In genomic region chr4:110050393-110051280, GRCm38 (mm10) we compare ENCODE assay signal across 8 mouse cellular contexts.
DNase-seq lines count a peak whose midpoint lies in the region; ATAC-seq and TF ChIP-seq lines count a peak whose summit lies in the region.

No protein-coding gene starts in this region.

- TF ChIP-seq CTCF in embryonic fibroblast, embryonic 13.5 days (IDR thresholded peaks at IDR 0.05; ENCODE audit: borderline replicate concordance, insufficient read depth, low read length), result peak; percentile 95
- TF ChIP-seq CTCF in kidney, postnatal 0 days (IDR thresholded peaks at IDR 0.05; ENCODE audit: low read depth), result peak; percentile 97
- TF ChIP-seq CTCF in liver, adult 2 months (IDR thresholded peaks at IDR 0.05; ENCODE audit: low read depth, low read length), result peak; percentile 91

- H3K79me2 ChIP-seq in liver, adult 2 months (ENCODE audit: control insufficient read depth, insufficient read depth, low read length), result no peaks in the 10 kb centered on the region

- peak overlapping the region; percentile 71 for H3K4me2 ChIP-seq in heart, embryonic 13.5 days
- H3K4me2 ChIP-seq in kidney, postnatal 0 days (ENCODE audit: low read length), result peak overlapping the region; percentile 64
- H3K4me2 ChIP-seq in stomach, embryonic 14.5 days (replicated peaks; ENCODE audit: low read depth, low read length), result peak overlapping the region; percentile 74

- no peaks in the 10 kb centered on the region for H3K27me3 ChIP-seq in heart, embryonic 13.5 days (replicated peaks)
- H3K27me3 ChIP-seq in kidney, postnatal 0 days (ENCODE audit: insufficient read depth, low read length), result no peaks in the 10 kb centered on the region
- H3K27me3 ChIP-seq in liver, adult 2 months (ENCODE audit: control insufficient read depth, insufficient read depth, low read length), result no peaks in the 10 kb centered on the region
- H3K27me3 ChIP-seq in stomach, embryonic 14.5 days (ENCODE audit: control insufficient read depth, insufficient read depth, low read length), result no peaks in the 10 kb centered on the region

- no peaks in the 10 kb centered on the region for H3K36me3 ChIP-seq in heart, embryonic 13.5 days
- no peaks in the 10 kb centered on the region for H3K36me3 ChIP-seq in kidney, postnatal 0 days (ENCODE audit: insufficient read depth, low read length)
- no peaks in the 10 kb centered on the region for H3K36me3 ChIP-seq in liver, adult 2 months (ENCODE audit: control insufficient read depth, insufficient read depth, low read length)
- no peaks in the 10 kb centered on the region for H3K36me3 ChIP-seq in stomach, embryonic 14.5 days (ENCODE audit: control insufficient read depth, insufficient read depth, low read length)

- peak overlapping the region; percentile 40 for H3K4me3 ChIP-seq in embryonic fibroblast, embryonic 13.5 days (ENCODE audit: insufficient read depth, low read length)
- peak overlapping the region; percentile 50 for H3K4me3 ChIP-seq in heart, embryonic 13.5 days
- peak overlapping the region; percentile 28 for H3K4me3 ChIP-seq in kidney, postnatal 0 days (replicated peaks; ENCODE audit: low read depth, low read length)
- peak overlapping the region; percentile 41; the same call in 1 of the 2 replicates for H3K4me3 ChIP-seq in liver, adult 2 months (ENCODE audit: insufficient read depth, low read depth, low read length)
- H3K4me3 ChIP-seq in stomach, embryonic 14.5 days (ENCODE audit: low read depth, low read length), result peak overlapping the region; percentile 35

- no peaks in the 10 kb centered on the region for H3K4me1 ChIP-seq in embryonic fibroblast, embryonic 13.5 days (ENCODE audit: control insufficient read depth, insufficient read depth, low read length)
- H3K4me1 ChIP-seq in heart, embryonic 13.5 days, result peaks cover 18% of the 10 kb centered on the region
- H3K4me1 ChIP-seq in kidney, postnatal 0 days (replicated peaks; ENCODE audit: insufficient read depth, low read length), result peaks cover 6% of the 10 kb centered on the region; the same call in 1 of the 2 replicates
- no peaks in the 10 kb centered on the region for H3K4me1 ChIP-seq in liver, adult 2 months (ENCODE audit: control insufficient read depth, insufficient read depth, low read length)
- 0 out of 2 replicates have a peak, but pooled peaks cover 5% of the 10 kb centered on the region for H3K4me1 ChIP-seq in stomach, embryonic 14.5 days (ENCODE audit: control insufficient read depth, insufficient read depth, low read length)

- 4% methylated on average over 40 of the region's 40 CpGs for whole genome bisulfite sequencing in heart, embryonic 13.5 days
- WGBS in kidney, postnatal 0 days, result 5% methylated on average over 40 of the region's 40 CpGs
- WGBS in liver, adult 2 months, result 5% methylated on average over 40 of the region's 40 CpGs
- 4% methylated on average over 32 of the region's 40 CpGs for WGBS in stomach, embryonic 14.5 days

- peak overlapping the region; percentile 77 for H3K9ac ChIP-seq in heart, embryonic 13.5 days
- H3K9ac ChIP-seq in kidney, postnatal 0 days (ENCODE audit: low read depth, low read length), result peak overlapping the region; percentile 35; the same call in 1 of the 2 replicates
- no peak overlapping the region for H3K9ac ChIP-seq in liver, adult 2 months (ENCODE audit: low read depth, low read length)
- H3K9ac ChIP-seq in stomach, embryonic 14.5 days (replicated peaks; ENCODE audit: low read depth, low read length), result no peak overlapping the region

- DNase-seq in CD4-positive, CD25-positive, alpha-beta regulatory T cell, adult 2 months (ENCODE audit: low read depth, low spot score), result peak; percentile 59
- peak; percentile 91 for DNase-seq in kidney, postnatal 0 days (ENCODE audit: low spot score)
- DNase-seq in liver, adult 2 months (ENCODE audit: extremely low read depth, low read depth, low spot score), result peak; percentile 48
- DNase-seq in natural killer cell, adult 2 months (ENCODE audit: low spot score in 2 of 2), result peak; percentile 17 to 37

- no peak for TF ChIP-seq POLR2A in embryonic fibroblast, embryonic 13.5 days (IDR thresholded peaks at IDR 0.05; ENCODE audit: low read depth, low read length)
- no peak for TF ChIP-seq POLR2A in liver, adult 2 months (IDR thresholded peaks at IDR 0.05; ENCODE audit: extremely low read depth, insufficient read depth, low read length)

- H3K27ac ChIP-seq in embryonic fibroblast, embryonic 13.5 days (ENCODE audit: insufficient read depth, low read length), result no peak overlapping the region
- peak overlapping the region; percentile 33; the same call in 1 of the 2 replicates for H3K27ac ChIP-seq in heart, embryonic 13.5 days (replicated peaks)
- H3K27ac ChIP-seq in kidney, postnatal 0 days, result no peak overlapping the region
- H3K27ac ChIP-seq in liver, adult 2 months (replicated peaks; ENCODE audit: insufficient read depth, low read depth, low read length), result no peak overlapping the region
- H3K27ac ChIP-seq in stomach, embryonic 14.5 days (ENCODE audit: low read length), result no peak overlapping the region

- ATAC-seq in CD4-positive, CD25-positive, alpha-beta regulatory T cell, adult 4 months, result no peak
- ATAC-seq in heart, embryonic 13.5 days (ENCODE audit: extremely low read depth, insufficient number of reproducible peaks, low FRiP score, low TSS enrichment), result peak; percentile 80
- ATAC-seq in kidney, postnatal 0 days (replicated peaks; ENCODE audit: low FRiP score, low read depth), result peak; percentile 91
- peak; percentile 88 for ATAC-seq in stomach, embryonic 14.5 days (ENCODE audit: insufficient number of reproducible peaks, insufficient read depth, low FRiP score, low read depth)

- H3K9me3 ChIP-seq in heart, embryonic 13.5 days, result no peaks in the 10 kb centered on the region
- no peaks in the 10 kb centered on the region for H3K9me3 ChIP-seq in kidney, postnatal 0 days (replicated peaks; ENCODE audit: low read length)
- no peaks in the 10 kb centered on the region for H3K9me3 ChIP-seq in stomach, embryonic 14.5 days (ENCODE audit: control insufficient read depth, low read depth, low read length)

Comparison
In these comparisons a context has a peak if more than half of its experiments do, and no peak if none do; other contexts are left out.
1. DNase-seq: peak in every context shown above with its lines; median percentile 91 in kidney, postnatal 0 days; 59 in CD4-positive, CD25-positive, alpha-beta regulatory T cell, adult 2 months; 48 in liver, adult 2 months; 27 in natural killer cell, adult 2 months.
2. H3K9ac ChIP-seq: peak in heart, embryonic 13.5 days (single experiment) and kidney, postnatal 0 days (single experiment); none in liver, adult 2 months (single experiment) and stomach, embryonic 14.5 days (single experiment).
3. Peak in every context shown above with its lines, with median percentiles within 50 percentile points of each other: H3K4me3 ChIP-seq, CTCF ChIP-seq and H3K4me2 ChIP-seq.